24 mouse cellular contexts compared by ENCODE assay signal in genomic region chr8:49465070-49465469, GRCm38 (mm10).
DNase-seq lines count a peak whose midpoint lies in the region.
"Had no signal": no experiment of that assay in that cellular context is flagged by ENCODE, and none has a peak within 500 bp of the region (broad histone marks: within the 10 kb centered on the region; RNA-seq: fewer than 3 reads in every experiment).

No protein-coding gene starts in this region.

- no peak overlapping the region for H3K27ac ChIP-seq in embryonic facial prominence, embryonic 10.5 days (replicated peaks)
- H3K27ac ChIP-seq: embryonic facial prominence, embryonic 15.5 days; gastrocnemius, adult 2 months; kidney, postnatal 0 days; left cerebral cortex, adult 2 months; liver, embryonic 15.5 days; lung, embryonic 15.5 days; neural tube, embryonic 13.5 days had no signal

- no peaks in the 10 kb centered on the region for H3K9me3 ChIP-seq in embryonic facial prominence, embryonic 10.5 days
- H3K9me3 ChIP-seq: embryonic facial prominence, embryonic 15.5 days; limb, embryonic 10.5 days; liver, embryonic 15.5 days; lung, embryonic 15.5 days; neural tube, embryonic 13.5 days had no signal

- peaks cover 25% of the 10 kb centered on the region for H3K4me1 ChIP-seq in embryonic facial prominence, embryonic 10.5 days
- H3K4me1 ChIP-seq: embryonic facial prominence, embryonic 15.5 days; liver, embryonic 15.5 days; megakaryocyte, embryonic 14.5 days had no signal

- H3K27me3 ChIP-seq in embryonic facial prominence, embryonic 10.5 days (replicated peaks; ENCODE audit: low read depth, poor library complexity, severe bottlenecking): no peaks in the 10 kb centered on the region
- H3K27me3 ChIP-seq: embryonic facial prominence, embryonic 15.5 days; liver, embryonic 15.5 days; lung, embryonic 15.5 days; megakaryocyte, embryonic 14.5 days; neural tube, embryonic 13.5 days had no signal

- intact Hi-C loops in left cerebral cortex, postnatal 4 days (cut with DNase I): no loop called here

- no peaks in the 10 kb centered on the region for H3K36me3 ChIP-seq in embryonic facial prominence, embryonic 10.5 days (replicated peaks)
- H3K36me3 ChIP-seq: embryonic facial prominence, embryonic 15.5 days; limb, embryonic 10.5 days; liver, embryonic 15.5 days; lung, embryonic 15.5 days; neural tube, embryonic 13.5 days had no signal

- 64% methylated on average over 7 of the region's 7 CpGs for WGBS in embryonic facial prominence, embryonic 10.5 days

- peak; percentile 7 for DNase-seq in embryo, embryonic 10 days (ENCODE audit: low spot score)
- no peak for DNase-seq in embryo, embryonic 11 days
- DNase-seq in left cerebral cortex, postnatal 4 days: peak; percentile 28
- no peak for DNase-seq in left cerebral cortex, adult 9 months (ENCODE audit: low spot score in 2 of 2)
- peak; percentile 15 for DNase-seq in embryonic facial prominence, embryonic 10.5 days (ENCODE audit: low spot score)
- DNase-seq in retina, embryonic 14.5 days (ENCODE audit: low spot score): peak; percentile 54
- DNase-seq in natural killer cell, adult 2 months (ENCODE audit: low spot score in 2 of 2): no peak
- DNase-seq: adrenal gland, postnatal 14 days; cerebellum, adult 9-10 months; gastrocnemius, adult 2 months; heart, postnatal 4 days; kidney, adult 2 months; liver; lung, postnatal 36 days; thymus, adult 18-20 months; thymus, postnatal 36 days had no signal

- no peak overlapping the region for H3K4me3 ChIP-seq in embryonic facial prominence, embryonic 10.5 days
- H3K4me3 ChIP-seq: embryonic facial prominence, embryonic 15.5 days; gastrocnemius, adult 2 months; left cerebral cortex, adult 2 months; liver, embryonic 15.5 days; megakaryocyte, embryonic 14.5 days; neural tube, embryonic 13.5 days had no signal

Comparison
In these comparisons a context has a peak if more than half of its experiments do, and no peak if none do; other contexts are left out.
1. DNase-seq: peak in embryo, embryonic 10 days (single experiment), left cerebral cortex, postnatal 4 days (single experiment), embryonic facial prominence, embryonic 10.5 days (single experiment) and retina, embryonic 14.5 days (single experiment); none in embryo, embryonic 11 days (single experiment), left cerebral cortex, adult 9 months (0 of 2) and natural killer cell, adult 2 months (0 of 2).